Mouse (Mus musculus) monocyte, adult 59 days (primary cell): ENCODE measurements around the gene B830017H08Rik. TPM values are rescaled to one million over a fixed set of nuclear protein-coding genes. Genes with fewer than 3 reads are reported as not detected.

Experiments used
- total RNA-seq, 2 experiments: library from RNA; stranded (reverse); gene quantifications; one replicate each; pipeline ENCODE4 v1.2.4; 2023

Gene B830017H08Rik
- total RNA-seq = not detected

DNA sequence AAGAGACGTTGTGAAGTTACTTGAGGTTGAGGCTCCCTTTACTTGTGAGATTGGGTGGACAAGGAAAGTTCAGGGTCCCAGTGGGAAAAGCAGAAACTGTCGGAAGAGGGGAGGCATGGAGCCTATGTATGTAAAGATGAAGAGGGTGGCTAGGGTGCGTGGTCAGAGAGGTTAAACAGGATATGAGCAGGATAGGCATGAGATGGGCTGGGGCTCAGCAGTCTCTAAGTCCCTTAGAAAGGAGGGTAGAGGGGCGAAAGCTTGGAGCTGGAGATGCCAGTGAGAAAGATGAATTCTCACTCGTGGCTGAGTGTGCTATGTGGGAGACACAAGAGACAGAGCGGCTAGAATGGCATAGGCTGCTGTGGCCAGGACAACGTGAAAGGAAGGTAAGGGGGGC is at the start of gene B830017H08Rik:
Gene B830017H08Rik (plus strand): TSS at position 301 of the 400 bp plus-strand sequence.

DNA sequence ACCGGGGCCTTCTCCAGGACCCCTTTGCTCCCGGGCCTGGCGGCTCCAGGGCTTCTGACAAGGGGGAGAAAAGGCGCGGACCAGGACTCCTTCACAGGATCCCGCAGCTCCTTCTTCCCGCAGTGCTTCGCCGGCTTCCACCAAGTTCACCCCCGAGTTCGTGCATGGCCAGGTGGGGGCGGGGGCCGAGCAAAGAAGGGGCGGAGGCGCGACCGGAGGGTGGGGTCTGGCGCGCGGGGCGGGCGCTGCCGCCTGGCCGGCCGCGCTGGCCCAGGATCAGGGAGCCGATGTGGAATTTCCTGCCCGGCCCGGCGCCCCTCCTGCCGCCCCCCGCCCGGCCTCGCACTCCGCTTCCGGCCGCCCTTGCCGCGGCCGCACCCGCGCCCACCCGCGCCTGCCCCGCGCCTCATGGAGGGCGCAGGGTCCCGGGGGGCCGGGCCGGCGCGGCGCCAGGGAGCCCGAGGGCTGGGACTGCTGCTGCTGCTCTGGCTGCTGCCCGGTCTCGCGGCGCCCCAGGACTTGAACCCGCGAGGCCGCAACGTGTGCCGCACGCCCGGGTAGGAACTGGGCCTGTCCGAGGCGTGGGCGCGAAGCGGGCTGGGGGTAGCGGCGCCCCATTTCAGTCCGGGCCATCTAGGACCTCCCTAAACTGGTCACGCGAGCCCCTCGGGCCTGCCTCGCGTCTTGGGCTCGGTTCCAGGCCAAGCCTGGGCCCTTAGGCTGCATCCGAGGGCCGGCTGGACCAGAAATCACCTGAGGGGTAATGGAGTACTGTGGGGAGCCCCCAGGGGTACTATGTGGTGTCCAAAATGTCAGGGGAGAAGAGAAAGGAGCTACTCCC is 35.7 kb upstream of the B830017H08Rik start, which contains the start of gene Scarf2:
Gene Scarf2 (plus strand): TSS at position 312 of the 841 bp plus-strand sequence.

DNA sequence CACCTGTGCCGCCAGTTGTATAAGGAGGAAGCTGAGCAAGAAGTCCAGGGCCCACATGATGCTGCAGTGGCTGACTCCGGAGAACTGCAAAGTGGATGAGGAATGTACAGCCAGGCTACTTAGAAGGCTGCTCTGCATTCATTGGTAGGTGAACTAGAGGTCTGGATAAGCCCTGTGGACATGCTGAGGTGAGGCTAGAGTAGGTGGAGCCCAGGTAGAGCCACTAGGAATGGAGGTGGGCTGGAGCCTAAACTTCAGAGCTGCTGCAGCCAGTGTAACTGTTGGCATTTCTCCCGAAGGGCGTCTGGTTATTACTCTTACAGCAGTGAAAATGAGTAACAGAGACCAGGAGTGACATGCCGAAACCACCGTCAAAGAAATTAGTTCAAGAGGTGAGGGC is 5.1 kb downstream of the B830017H08Rik start, which contains the start of gene Car15:
Gene Car15 (minus strand): TSS at position 314 of the 400 bp plus-strand sequence.

Other genes with a start within 250 kb of the B830017H08Rik start
- under 1 TPM; 0.50 to 0.64 TPM for gene Slc7a4, start 249.9 kb upstream of the B830017H08Rik start, total RNA-seq
- 10 to 100 TPM; 23.7 to 25.1 TPM for gene Smpd4, start 213.8 kb upstream of the B830017H08Rik start, total RNA-seq
- 1 to 10 TPM in 1 of 2 experiments, not detected in 1; 1.9 TPM for gene Ccdc74a, start 186.7 kb upstream of the B830017H08Rik start, total RNA-seq
- gene Med15, start 100.2 kb upstream of the B830017H08Rik start, total RNA-seq = 100 to 1,000 TPM; 149 to 152 TPM
- 10 to 100 TPM; 15.8 to 18.6 TPM for gene Klhl22, start 73.5 kb upstream of the B830017H08Rik start, total RNA-seq
- gene Scarf2, start 35.8 kb upstream of the B830017H08Rik start, total RNA-seq = under 1 TPM; 0.71 to 0.76 TPM
- 10 to 100 TPM in 1 of 2 experiments, 1 to 10 TPM in 1; 7.4 to 11.1 TPM for gene Car15, start 5.2 kb downstream of the B830017H08Rik start, total RNA-seq
- 1 to 10 TPM in 1 of 2 experiments, under 1 TPM in 1; 0.76 to 1.8 TPM for gene Gm20518, start 58.5 kb downstream of the B830017H08Rik start, total RNA-seq
- not detected for gene Tssk1, start 61.1 kb downstream of the B830017H08Rik start, total RNA-seq
- 10 to 100 TPM; 58.6 to 59.6 TPM for gene Dgcr2, start 65.4 kb downstream of the B830017H08Rik start, total RNA-seq
- gene Tssk2, start 65.5 kb downstream of the B830017H08Rik start, total RNA-seq = not detected
- gene Ess2, start 78.2 kb downstream of the B830017H08Rik start, total RNA-seq = 10 to 100 TPM; 33.2 to 37.0 TPM
- not detected for gene Gsc2, start 81.9 kb downstream of the B830017H08Rik start, total RNA-seq
- gene Slc25a1, start 95.1 kb downstream of the B830017H08Rik start, total RNA-seq = 10 to 100 TPM; 29.4 to 33.2 TPM
- not detected for gene Vpreb2, start 147.3 kb downstream of the B830017H08Rik start, total RNA-seq
- gene Dgcr6, start 219.7 kb downstream of the B830017H08Rik start, total RNA-seq = 1 to 10 TPM; 3.8 to 8.2 TPM